Mouse (Mus musculus): ENCODE data around the gene Enpp3. TPM values are rescaled to one million over a fixed set of nuclear protein-coding genes. Genes with fewer than 3 reads are reported as not detected.

Enpp3 gene
- polyA plus RNA-seq (2015; fragmentation: Nextera tagmentation; extraction: Ambion mirVana), result 4.9 and 5.2 TPM in 2 replicates

GRCm38 (mm10) chr10:24842676-24843075 lies at the start of gene Enpp3:
Gene Enpp3 (minus strand): TSS chr10:24842823.
- 73% methylated on average over 1 of the region's 1 CpGs for WGBS (ENCODE audit: insufficient replicate concordance)
- ATAC-seq, result 0 out of 2 replicates have a peak, but pooled peaks have one; percentile 27
- Histone ChIP-seq H3K4me3 (ENCODE audit: low read depth, low read length) (no peak within 1 kb of the TSS), H3K4me2 (ENCODE audit: low read depth, low read length) (peak within 1 kb of the TSS; percentile 22; the same call in 1 of the 2 replicates), H3K4me1 (ENCODE audit: insufficient read depth) (peaks cover 6% of the 10 kb centered on the region; the same call in 1 of the 2 replicates), H3K27me3 (ENCODE audit: insufficient read depth, low read length) (no peaks in the 10 kb centered on the region), H3K27ac (ENCODE audit: low read depth) (no peak within 1 kb of the TSS), H3K36me3 (replicated peaks; ENCODE audit: insufficient read depth, low read length) (no peaks in the 10 kb centered on the region), H3K9me3 (ENCODE audit: low read length) (peaks cover 11% of the 10 kb centered on the region; the same call in 1 of the 2 replicates), H3K9ac (replicated peaks) (no peak within 1 kb of the TSS)
- DNase-seq, result no peak
- no peak for TF ChIP-seq CTCF (IDR thresholded peaks at IDR 0.05; ENCODE audit: low read depth)
- TF ChIP-seq EP300 (IDR thresholded peaks at IDR 0.05; ENCODE audit: low read depth), result no peak

- Histone ChIP-seq H3K36me3 (replicated peaks; ENCODE audit: insufficient read depth, low read length) (peaks cover 52% of the 10 kb centered on the region), H3K4me3 (ENCODE audit: low read depth, low read length) (no peak overlapping the region), H3K4me1 (ENCODE audit: insufficient read depth) (no peaks in the 10 kb centered on the region), H3K27me3 (ENCODE audit: insufficient read depth, low read length) (no peaks in the 10 kb centered on the region), H3K27ac (ENCODE audit: low read depth) (no peak overlapping the region), H3K9ac (replicated peaks) (no peak overlapping the region), H3K4me2 (ENCODE audit: low read depth, low read length) (no peak overlapping the region), H3K9me3 (ENCODE audit: low read length) (no peaks in the 10 kb centered on the region)
- TF ChIP-seq EP300 (IDR thresholded peaks at IDR 0.05; ENCODE audit: low read depth), result no peak
- TF ChIP-seq CTCF (IDR thresholded peaks at IDR 0.05; ENCODE audit: low read depth), result no peak
- ATAC-seq (no peak), DNase-seq (no peak)
- WGBS (ENCODE audit: insufficient replicate concordance), result 91% methylated on average over 7 of the region's 7 CpGs
These were observed 45.7 kb upstream of the Enpp3 start for GRCm38 (mm10) chr10:24888343-24888742.

- H3K36me3 ChIP-seq (replicated peaks; ENCODE audit: insufficient read depth, low read length), result peaks cover 58% of the 10 kb centered on the region
- no peak overlapping the region for H3K27ac ChIP-seq (ENCODE audit: low read depth)
- no peaks in the 10 kb centered on the region for H3K27me3 ChIP-seq (ENCODE audit: insufficient read depth, low read length)
- H3K4me1 ChIP-seq (ENCODE audit: insufficient read depth), result no peaks in the 10 kb centered on the region
- no peak overlapping the region for H3K4me3 ChIP-seq (ENCODE audit: low read depth, low read length)
- WGBS (ENCODE audit: insufficient replicate concordance), result 87% methylated on average over 9 of the region's 9 CpGs
- TF ChIP-seq EP300 (IDR thresholded peaks at IDR 0.05; ENCODE audit: low read depth), result no peak
- peak; percentile 58 for TF ChIP-seq CTCF (IDR thresholded peaks at IDR 0.05; ENCODE audit: low read depth)
- DNase-seq, result no peak
- H3K9me3 ChIP-seq (ENCODE audit: low read length), result no peaks in the 10 kb centered on the region
- ATAC-seq, result no peak
- no peak overlapping the region for H3K4me2 ChIP-seq (ENCODE audit: low read depth, low read length)
- H3K9ac ChIP-seq (replicated peaks), result no peak overlapping the region
These were observed 43.4 kb upstream of the Enpp3 start for GRCm38 (mm10) chr10:24886008-24886407.

- no peak for TF ChIP-seq EP300 (IDR thresholded peaks at IDR 0.05; ENCODE audit: low read depth)
- TF ChIP-seq CTCF (IDR thresholded peaks at IDR 0.05; ENCODE audit: low read depth), result peak; percentile 57
- H3K4me1 ChIP-seq (ENCODE audit: insufficient read depth), result no peaks in the 10 kb centered on the region
- no peak for ATAC-seq
- peak; percentile 30 for DNase-seq
- H3K27ac ChIP-seq (ENCODE audit: low read depth), result no peak overlapping the region
- WGBS (ENCODE audit: insufficient replicate concordance), result 77% methylated on average over 4 of the region's 4 CpGs
- H3K27me3 ChIP-seq (ENCODE audit: insufficient read depth, low read length), result no peaks in the 10 kb centered on the region
- no peaks in the 10 kb centered on the region for H3K9me3 ChIP-seq (ENCODE audit: low read length)
- H3K9ac ChIP-seq (replicated peaks), result no peak overlapping the region
- no peak overlapping the region for H3K4me3 ChIP-seq (ENCODE audit: low read depth, low read length)
- H3K36me3 ChIP-seq (replicated peaks; ENCODE audit: insufficient read depth, low read length), result peaks cover 51% of the 10 kb centered on the region
- H3K4me2 ChIP-seq (ENCODE audit: low read depth, low read length), result no peak overlapping the region
These were observed 31.0 kb upstream of the Enpp3 start for GRCm38 (mm10) chr10:24873624-24874023.

GRCm38 (mm10) chr10:24869760-24870290 lies 27.2 kb upstream of the Enpp3 start, which contains the start of gene Med23:
Gene Med23 (plus strand): TSS chr10:24869986.
- Histone ChIP-seq H3K27ac (ENCODE audit: low read depth) (peak within 1 kb of the TSS; percentile 49), H3K9ac (replicated peaks) (peak within 1 kb of the TSS; percentile 89), H3K36me3 (replicated peaks; ENCODE audit: insufficient read depth, low read length) (peaks cover 19% of the 10 kb centered on the region), H3K4me3 (ENCODE audit: low read depth, low read length) (peak within 1 kb of the TSS; percentile 95), H3K27me3 (ENCODE audit: insufficient read depth, low read length) (no peaks in the 10 kb centered on the region), H3K4me1 (ENCODE audit: insufficient read depth) (no peaks in the 10 kb centered on the region), H3K9me3 (ENCODE audit: low read length) (no peaks in the 10 kb centered on the region), H3K4me2 (ENCODE audit: low read depth, low read length) (peak within 1 kb of the TSS; percentile 75)
- TF ChIP-seq EP300 (IDR thresholded peaks at IDR 0.05; ENCODE audit: low read depth) (0 out of 2 replicates have a peak, but pooled peaks have one; percentile 11), CTCF (IDR thresholded peaks at IDR 0.05; ENCODE audit: low read depth) (peak; percentile 97)
- ATAC-seq, result peak; percentile 100
- under 1% methylated on average over 36 of the region's 36 CpGs for WGBS (ENCODE audit: insufficient replicate concordance)
- peak; percentile 97 for DNase-seq

- H3K36me3 ChIP-seq (replicated peaks; ENCODE audit: insufficient read depth, low read length), result no peaks in the 10 kb centered on the region
- no peak overlapping the region for H3K9ac ChIP-seq (replicated peaks)
- H3K9me3 ChIP-seq (ENCODE audit: low read length), result no peaks in the 10 kb centered on the region
- peak; percentile 17 for DNase-seq
- H3K4me3 ChIP-seq (ENCODE audit: low read depth, low read length), result no peak overlapping the region
- no peak overlapping the region for H3K27ac ChIP-seq (ENCODE audit: low read depth)
- TF ChIP-seq EP300 (IDR thresholded peaks at IDR 0.05; ENCODE audit: low read depth) (no peak), CTCF (IDR thresholded peaks at IDR 0.05; ENCODE audit: low read depth) (peak; percentile 28; the same call in 1 of the 2 replicates)
- ATAC-seq, result no peak
- no peaks in the 10 kb centered on the region for H3K27me3 ChIP-seq (ENCODE audit: insufficient read depth, low read length)
- H3K4me2 ChIP-seq (ENCODE audit: low read depth, low read length), result no peak overlapping the region
- no peaks in the 10 kb centered on the region for H3K4me1 ChIP-seq (ENCODE audit: insufficient read depth)
- WGBS (ENCODE audit: insufficient replicate concordance), result 69% methylated on average over 6 of the region's 6 CpGs
These were observed 21.8 kb upstream of the Enpp3 start for GRCm38 (mm10) chr10:24864434-24864833.
